Mouse (Mus musculus): ENCODE measurements around the gene Astn1. TPM values are rescaled to one million over a fixed set of nuclear protein-coding genes. Genes with fewer than 3 reads are reported as not detected.

The Astn1 gene
- 1 to 10 TPM; 1.2 TPM for total RNA-seq (2021)
- long read RNA-seq, experiment 1 = 0 reads
- long read RNA-seq, experiment 2, full-length matches to known transcripts = 1 of 1 reads
- long read RNA-seq, experiment 2, partial matches to known transcripts = 0 of 1 reads
- long read RNA-seq, experiment 2, other reads (novel, unspliced or antisense) = 0 of 1 reads

DNA sequence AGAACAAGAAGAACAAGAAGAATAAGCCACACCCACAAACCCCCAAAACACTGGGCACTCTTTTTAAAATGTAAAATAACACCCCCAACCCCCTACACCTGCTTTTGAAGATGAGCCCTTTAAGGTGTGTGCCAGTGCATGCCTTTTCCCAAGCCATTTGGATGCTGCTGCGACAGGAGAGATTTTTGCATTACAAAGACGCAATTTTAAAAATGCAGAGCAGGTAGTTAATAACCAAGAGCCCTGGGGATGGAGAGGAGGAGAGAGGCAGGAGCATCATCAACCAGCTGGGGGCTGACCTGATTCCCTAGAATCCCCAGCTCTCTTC lies at the start of gene Astn1:
Astn1 (plus strand) TSS at position 310 of the 328 bp plus-strand sequence.
- DNase-seq = no peak

- no peak for DNase-seq
These were observed 38.7 kb upstream of the Astn1 start for GRCm38 (mm10) chr1:158323325-158323724.

GRCm38 (mm10) chr1:158328126-158328525 lies 33.9 kb upstream of the Astn1 start:
- DNase-seq = no peak

- DNase-seq = no peak
These were observed 33.2 kb upstream of the Astn1 start for GRCm38 (mm10) chr1:158328839-158329238.

- DNase-seq = no peak
These were observed 18.8 kb upstream of the Astn1 start for GRCm38 (mm10) chr1:158343243-158343714.

GRCm38 (mm10) chr1:158353656-158354371 lies 8.3 kb upstream of the Astn1 start:
- no peak for DNase-seq

GRCm38 (mm10) chr1:158355177-158356050 lies 6.7 kb upstream of the Astn1 start:
- DNase-seq = no peak

DNA sequence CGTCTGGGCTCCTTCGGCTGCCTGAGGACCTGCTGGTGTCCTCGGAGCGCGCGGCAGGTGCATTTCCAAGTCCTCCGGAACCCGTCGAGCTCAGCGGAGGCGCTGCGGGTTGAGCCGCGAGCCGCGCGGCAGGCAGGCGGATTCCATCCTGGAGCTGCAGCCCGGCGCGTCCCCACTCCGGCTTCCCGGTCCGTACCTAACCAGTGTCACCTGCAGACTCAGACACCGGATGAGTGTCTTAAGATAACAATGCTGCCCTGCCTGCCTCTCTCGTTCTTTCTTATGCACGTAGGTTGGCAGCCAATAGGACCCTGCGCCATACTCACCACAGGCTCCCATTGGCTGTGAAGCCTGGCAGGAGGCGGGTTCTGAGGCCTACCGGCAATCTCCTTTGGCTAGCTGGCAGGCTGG lies 6.0 kb upstream of the Astn1 start, which contains the start of gene Brinp2:
Brinp2 (minus strand) TSS at position 276 of the 411 bp plus-strand sequence.
- DNase-seq = peak; percentile 47

DNA sequence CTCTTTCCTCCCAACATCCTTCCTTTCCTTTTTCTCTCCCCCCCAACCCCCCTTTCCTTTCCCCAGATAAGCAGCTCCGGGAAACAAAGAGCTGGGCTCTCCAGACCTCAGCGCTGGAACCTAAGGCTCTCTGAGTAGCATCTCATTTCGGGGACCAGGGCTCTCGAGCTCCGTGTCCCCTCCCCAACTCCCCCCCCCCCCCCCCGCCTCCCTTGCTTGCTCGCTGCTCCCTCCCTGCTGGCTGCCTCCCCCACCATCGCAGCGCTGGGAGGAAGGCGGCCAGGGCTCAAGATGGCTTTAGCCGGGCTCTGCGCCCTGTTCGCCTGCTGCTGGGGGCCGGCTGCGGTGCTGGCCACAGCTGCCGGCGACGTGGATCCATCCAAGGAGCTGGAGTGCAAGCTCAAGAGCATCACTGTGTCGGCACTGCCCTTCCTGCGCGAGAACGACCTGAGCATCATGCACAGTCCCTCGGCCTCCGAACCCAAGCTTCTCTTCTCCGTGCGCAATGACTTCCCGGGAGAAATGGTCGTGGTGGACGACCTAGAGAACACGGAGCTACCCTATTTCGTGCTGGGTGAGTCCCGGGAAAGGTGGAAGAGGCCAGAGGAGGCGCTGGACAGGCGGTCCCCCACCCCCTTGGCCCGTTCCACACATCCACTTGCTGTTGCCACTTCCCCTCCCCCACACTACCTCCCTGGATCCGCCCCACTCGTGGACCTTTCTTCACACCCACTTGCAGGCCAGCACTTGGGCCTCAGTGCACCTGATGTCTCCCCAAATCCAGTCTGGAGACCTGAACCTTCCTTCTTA lies 424 bp downstream of the Astn1 start:
- DNase-seq = no peak

DNA sequence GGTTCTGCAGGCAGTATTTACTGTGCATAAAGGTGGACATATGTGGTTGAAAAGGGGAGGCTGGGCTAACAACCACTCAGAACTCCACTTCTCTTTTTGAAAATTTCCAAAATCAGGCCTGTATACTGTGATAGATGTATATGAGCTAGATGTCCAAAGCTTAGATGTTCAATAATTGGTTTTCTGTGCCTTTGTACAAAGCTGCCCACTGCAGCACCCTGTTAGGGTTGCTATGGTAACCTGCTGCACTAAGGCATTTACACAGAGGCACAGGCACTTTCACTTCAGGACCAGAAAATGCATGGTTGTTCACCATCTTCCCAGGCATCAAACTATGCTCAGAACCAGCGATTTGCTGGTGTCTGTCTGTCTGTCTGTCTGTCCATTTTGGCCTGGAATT lies 2.4 kb downstream of the Astn1 start:
- no peak for DNase-seq

- DNase-seq = no peak
These were observed 20.2 kb downstream of the Astn1 start for GRCm38 (mm10) chr1:158382277-158382676.

DNA sequence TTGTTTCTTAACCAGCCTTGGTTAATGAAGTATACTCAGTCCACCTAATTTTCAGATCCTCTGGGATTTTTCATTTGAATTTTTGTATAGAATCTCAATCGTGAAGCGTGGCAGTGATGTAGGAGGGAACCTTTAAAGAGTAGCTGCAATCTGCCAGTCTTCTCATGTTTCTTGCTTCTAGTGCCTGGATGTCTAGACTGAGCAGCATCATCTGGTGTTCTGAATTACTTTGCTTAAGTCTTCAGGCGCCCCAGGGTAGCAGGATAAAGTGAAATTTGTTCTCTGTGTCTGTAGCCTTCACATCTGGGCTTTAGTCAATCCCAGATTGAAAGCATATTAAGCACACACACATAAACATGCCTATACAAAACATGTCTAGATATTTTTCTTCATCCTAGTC lies 21.1 kb downstream of the Astn1 start:
- no peak for DNase-seq

DNA sequence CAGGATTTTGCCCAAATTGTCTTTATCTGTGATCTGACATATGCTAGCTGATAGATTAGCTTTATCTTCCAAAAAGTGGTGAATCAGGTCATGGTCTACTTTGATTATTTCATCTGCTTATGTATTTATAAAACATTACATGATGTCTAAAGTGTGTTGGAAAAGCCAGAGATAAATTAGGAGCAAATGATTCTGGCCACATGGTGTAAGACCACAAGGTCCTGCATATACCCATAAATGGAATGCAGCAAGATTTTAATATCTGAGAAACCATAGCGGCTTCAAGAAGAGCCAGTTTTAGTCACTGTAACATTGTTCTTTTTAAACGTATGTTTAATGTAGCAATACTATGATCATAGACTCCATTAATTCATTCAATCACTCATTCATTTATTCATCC lies 23.2 kb downstream of the Astn1 start:
- DNase-seq = no peak

- DNase-seq = no peak
These were observed 24.7 kb downstream of the Astn1 start for GRCm38 (mm10) chr1:158386781-158387180.

GRCm38 (mm10) chr1:158388995-158389394 lies 26.9 kb downstream of the Astn1 start:
- no peak for DNase-seq

GRCm38 (mm10) chr1:158390693-158391092 lies 28.6 kb downstream of the Astn1 start:
- DNase-seq = no peak

DNA sequence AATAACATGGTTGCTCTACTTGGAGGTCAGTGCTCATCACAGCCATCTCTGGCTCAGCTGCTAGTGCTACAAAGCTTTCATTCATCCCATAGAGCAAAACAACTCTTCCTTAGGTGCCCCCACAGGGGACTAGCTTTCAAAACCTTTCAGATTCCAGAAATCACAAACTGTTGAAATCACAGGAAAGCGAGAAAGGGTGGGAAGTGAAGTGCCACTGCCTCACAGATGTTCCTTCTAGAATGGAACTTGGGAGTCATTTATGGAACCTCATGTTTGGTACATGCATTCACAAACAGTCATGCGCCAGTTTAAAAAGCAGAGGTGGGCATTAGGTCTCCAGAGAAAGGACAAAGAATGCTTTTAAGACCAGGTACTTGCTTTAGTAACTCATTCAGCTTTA lies 35.0 kb downstream of the Astn1 start:
- DNase-seq = no peak

DNA sequence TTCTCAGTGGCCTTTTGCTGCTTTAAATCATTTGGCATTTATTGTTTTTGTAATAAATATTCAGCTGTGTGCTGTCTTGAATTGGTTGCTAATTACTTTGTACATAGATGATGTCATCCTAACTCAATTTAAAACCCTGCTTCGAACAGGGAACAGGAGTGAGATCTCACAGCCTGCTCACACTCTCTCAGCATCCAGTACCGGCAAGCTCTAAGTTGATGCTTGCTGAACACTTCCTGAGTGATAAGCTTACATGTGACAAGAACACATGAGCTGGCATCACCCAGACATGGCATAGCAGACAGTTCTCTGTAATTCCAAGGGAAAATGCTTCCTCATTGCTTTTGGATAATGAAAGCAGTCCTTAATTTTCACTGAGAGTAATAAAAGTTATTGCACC lies 38.8 kb downstream of the Astn1 start:
- DNase-seq = no peak

GRCm38 (mm10) chr1:158405899-158406769 lies 44.1 kb downstream of the Astn1 start:
- DNase-seq = no peak

DNA sequence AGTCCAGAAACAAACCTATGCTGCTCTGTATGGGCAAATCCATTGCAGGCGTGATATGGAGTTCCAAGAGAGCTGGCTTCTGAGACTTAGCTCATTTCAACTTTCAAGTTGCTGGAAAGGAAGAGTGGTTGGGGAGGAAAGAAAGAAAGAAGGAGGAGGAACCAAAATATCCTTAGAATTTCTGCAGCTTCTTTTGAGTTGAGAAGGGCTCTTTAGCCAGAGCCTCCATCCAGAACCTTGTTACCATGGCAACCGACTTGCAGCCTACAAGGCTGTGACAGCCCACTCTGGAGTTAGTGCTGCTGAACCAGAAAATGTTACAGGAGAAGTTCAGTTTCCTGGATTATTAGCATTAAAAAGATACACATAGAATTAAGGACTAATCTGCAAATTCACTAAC lies 46.1 kb downstream of the Astn1 start:
- no peak for DNase-seq

DNA sequence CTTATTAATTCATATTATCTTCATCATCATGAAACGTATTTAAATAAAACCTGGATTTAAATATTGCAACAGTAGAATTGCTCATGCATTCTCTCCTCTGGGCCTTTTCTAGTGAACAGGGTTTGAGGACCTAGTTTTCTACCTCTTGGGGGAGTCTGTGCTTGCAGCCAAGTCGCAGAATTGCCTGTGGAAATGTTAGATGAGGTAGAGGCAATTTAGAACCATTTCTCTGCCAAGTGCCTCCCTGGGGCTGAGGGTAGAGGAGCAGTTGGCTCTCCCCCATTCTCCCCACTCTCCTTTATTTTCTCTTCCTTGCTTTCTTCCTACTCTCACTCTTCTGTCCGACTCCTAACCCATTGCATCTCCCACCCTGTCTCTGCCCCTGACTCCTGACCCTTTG lies 49.1 kb downstream of the Astn1 start:
- no peak for DNase-seq

Data from gastrocnemius, postnatal 10 days (tissue).